Mouse (Mus musculus) naive thymus-derived CD4-positive, alpha-beta T cell, adult 5 months (primary cell): Measurements from ENCODE around the gene Ndufb11. TPM values are rescaled to one million over a fixed set of nuclear protein-coding genes. Genes with fewer than 3 reads are reported as not detected.

Source experiments
- polyA plus RNA-seq: library from polyadenylated mRNA; unstranded; fragments of 100-300 nt; shearing (Covaris generic); gene quantifications from one replicate; pipeline ENCODE4 v1.2.1, GENCODE M21; 2017

The Ndufb11 gene
- polyA plus RNA-seq: 154 TPM

DNA sequence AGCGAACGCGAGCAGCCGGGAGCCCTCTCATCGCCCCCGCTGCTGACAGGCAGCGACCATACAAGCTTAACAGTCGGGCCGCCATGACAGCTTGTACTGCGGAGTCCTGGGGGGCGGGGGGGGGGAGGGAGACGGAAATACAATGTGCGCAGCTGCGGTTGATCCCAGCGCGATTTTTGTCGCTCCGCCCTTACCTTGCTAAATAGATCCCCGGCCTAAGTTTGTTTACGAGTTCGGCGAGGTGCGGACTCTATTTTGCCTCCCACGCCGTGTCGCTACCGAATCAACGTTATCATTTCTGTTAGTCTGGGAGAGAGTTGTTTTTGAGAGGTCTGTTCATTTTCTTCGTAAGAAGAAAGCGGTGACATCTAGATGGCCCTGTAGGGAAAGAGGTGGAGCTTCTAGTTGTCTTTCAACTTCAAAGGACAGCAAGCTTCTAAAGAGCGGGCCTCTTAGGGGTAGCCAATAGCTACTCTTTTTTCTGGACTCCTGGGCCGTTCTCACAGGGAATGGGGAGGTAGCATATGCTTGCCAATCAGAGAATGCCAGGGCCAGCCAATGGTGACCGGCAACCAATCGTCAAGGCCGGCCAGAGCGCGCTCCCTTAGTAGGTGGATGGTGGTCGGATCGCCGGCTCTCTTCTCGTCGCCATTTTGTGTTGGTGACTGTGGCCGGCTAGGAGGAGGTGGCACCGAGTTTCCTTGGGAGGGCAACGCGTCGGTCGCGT lies at the start of gene Ndufb11, which contains the start of gene Rbm10:
Ndufb11 (minus strand) TSS at position 444 of the 727 bp plus-strand sequence.
Rbm10 (plus strand) TSS at position 328 of the 727 bp plus-strand sequence.

DNA sequence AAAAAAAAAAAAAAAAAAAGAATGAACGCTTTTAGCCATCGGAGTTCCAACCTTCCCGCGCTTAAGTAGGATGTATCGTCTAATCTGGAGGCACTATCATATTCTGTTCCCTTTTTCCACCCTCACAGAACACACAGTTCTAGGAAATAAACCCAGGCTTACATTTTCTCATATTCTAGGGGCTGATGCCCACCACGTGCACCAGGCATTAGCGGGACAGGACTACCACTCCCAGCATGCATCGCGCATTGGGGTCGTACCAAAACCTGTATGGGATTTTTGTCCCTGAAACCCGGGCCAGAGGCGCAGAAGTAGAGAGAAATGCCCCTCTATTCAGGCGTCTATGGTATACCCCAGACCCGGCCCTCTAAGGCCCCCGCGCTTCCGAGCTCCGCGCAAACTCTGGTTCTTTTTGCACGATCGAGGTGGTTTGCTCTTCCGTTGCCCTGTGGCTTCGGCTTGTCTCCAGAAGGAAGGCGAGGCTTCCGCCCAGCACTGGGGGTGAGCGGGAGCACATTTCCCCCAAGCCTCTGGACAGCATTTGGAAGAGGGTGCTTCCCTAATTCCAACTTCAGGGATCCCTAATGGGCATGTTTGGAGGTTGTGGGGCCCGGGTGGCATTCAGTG lies 40.7 kb upstream of the Ndufb11 start, which contains the start of gene Uba1:
Uba1 (plus strand) TSS at position 301 of the 627 bp plus-strand sequence.

Other genes starting within 250 kb of the Ndufb11 start
- 5.4 TPM for gene Jade3, start 191.9 kb downstream of the Ndufb11 start, polyA plus RNA-seq
- gene Rgn, start 67.8 kb downstream of the Ndufb11 start, polyA plus RNA-seq: not detected
- gene Rbm10, start 116 bp downstream of the Ndufb11 start, polyA plus RNA-seq: 50.1 TPM
- gene Uba1, start 40.7 kb upstream of the Ndufb11 start, polyA plus RNA-seq: 181 TPM
- 97.1 TPM for gene Cdk16, start 70.3 kb upstream of the Ndufb11 start, polyA plus RNA-seq
- 13.0 TPM for gene Usp11, start 86.3 kb upstream of the Ndufb11 start, polyA plus RNA-seq
- gene Araf, start 180.2 kb upstream of the Ndufb11 start, polyA plus RNA-seq: 162 TPM